Mouse (Mus musculus): Measurements from ENCODE around the gene Szt2. TPM values are rescaled to one million over a fixed set of nuclear protein-coding genes. Genes with fewer than 3 reads are reported as not detected.

Szt2 gene
- total RNA-seq, 2 experiments from 2014 or later: 4.0 to 20.6 TPM

GRCm38 (mm10) chr4:118359896-118360720 is 49.0 kb downstream of the Szt2 start:
- ATAC-seq (replicated peaks; ENCODE audit: poor library complexity, severe bottlenecking): peak; percentile 85

GRCm38 (mm10) chr4:118359211-118359895 is 49.7 kb downstream of the Szt2 start:
- ATAC-seq (replicated peaks; ENCODE audit: poor library complexity, severe bottlenecking): no peak

GRCm38 (mm10) chr4:118358159-118358895 is 50.7 kb downstream of the Szt2 start:
- no peak for ATAC-seq (replicated peaks; ENCODE audit: poor library complexity, severe bottlenecking)

GRCm38 (mm10) chr4:118357504-118357903 is 51.6 kb downstream of the Szt2 start:
- no peak for ATAC-seq (replicated peaks; ENCODE audit: poor library complexity, severe bottlenecking)

- ATAC-seq (replicated peaks; ENCODE audit: poor library complexity, severe bottlenecking): no peak
Observed at GRCm38 (mm10) chr4:118356738-118357137, 52.3 kb downstream of the Szt2 start.

GRCm38 (mm10) chr4:118354289-118354688 is 54.8 kb downstream of the Szt2 start:
- ATAC-seq (replicated peaks; ENCODE audit: poor library complexity, severe bottlenecking): no peak

- ATAC-seq (replicated peaks; ENCODE audit: poor library complexity, severe bottlenecking): no peak
Observed at GRCm38 (mm10) chr4:118353689-118354088, 55.4 kb downstream of the Szt2 start.

GRCm38 (mm10) chr4:118351828-118352227 is 57.2 kb downstream of the Szt2 start:
- ATAC-seq (replicated peaks; ENCODE audit: poor library complexity, severe bottlenecking): no peak

GRCm38 (mm10) chr4:118350864-118351263 is 58.2 kb downstream of the Szt2 start:
- ATAC-seq (replicated peaks; ENCODE audit: poor library complexity, severe bottlenecking): no peak

GRCm38 (mm10) chr4:118347529-118348309 is 61.4 kb downstream of the Szt2 start:
- peak; percentile 76 for ATAC-seq (replicated peaks; ENCODE audit: poor library complexity, severe bottlenecking)

- no peak for ATAC-seq (replicated peaks; ENCODE audit: poor library complexity, severe bottlenecking)
Observed at GRCm38 (mm10) chr4:118341447-118341846, 67.6 kb downstream of the Szt2 start.

- peak; percentile 78 for ATAC-seq (replicated peaks; ENCODE audit: poor library complexity, severe bottlenecking)
Observed at GRCm38 (mm10) chr4:118336658-118337057, 72.4 kb downstream of the Szt2 start.

- no peak for ATAC-seq (replicated peaks; ENCODE audit: poor library complexity, severe bottlenecking)
Observed at GRCm38 (mm10) chr4:118335991-118336390, 73.1 kb downstream of the Szt2 start.

- ATAC-seq (replicated peaks; ENCODE audit: poor library complexity, severe bottlenecking): no peak
Observed at GRCm38 (mm10) chr4:118331777-118332176, 77.3 kb downstream of the Szt2 start.

GRCm38 (mm10) chr4:118326476-118326875 is 82.6 kb downstream of the Szt2 start:
- peak; percentile 22; the same call in 1 of the 2 replicates for ATAC-seq (replicated peaks; ENCODE audit: poor library complexity, severe bottlenecking)

- ATAC-seq (replicated peaks; ENCODE audit: poor library complexity, severe bottlenecking): no peak
Observed at GRCm38 (mm10) chr4:118320636-118321035, 88.4 kb downstream of the Szt2 start.

GRCm38 (mm10) chr4:118319706-118320344 is 89.2 kb downstream of the Szt2 start:
- ATAC-seq (replicated peaks; ENCODE audit: poor library complexity, severe bottlenecking): no peak

GRCm38 (mm10) chr4:118316662-118317061 is 92.4 kb downstream of the Szt2 start:
- ATAC-seq (replicated peaks; ENCODE audit: poor library complexity, severe bottlenecking): no peak

- no peak for ATAC-seq (replicated peaks; ENCODE audit: poor library complexity, severe bottlenecking)
Observed at GRCm38 (mm10) chr4:118315286-118315685, 93.8 kb downstream of the Szt2 start.
